Mouse (Mus musculus): ENCODE data around the gene Ccs. TPM values are rescaled to one million over a fixed set of nuclear protein-coding genes. Genes with fewer than 3 reads are reported as not detected.
"Not testable (repeated sequence)": the region's sequence is repeated elsewhere in the genome, so short reads cannot be mapped to it uniquely, and the experiment has no call there.

Gene Ccs
- polyA plus RNA-seq, 1 experiment from 2014 or later, result 43.7 TPM

DNA sequence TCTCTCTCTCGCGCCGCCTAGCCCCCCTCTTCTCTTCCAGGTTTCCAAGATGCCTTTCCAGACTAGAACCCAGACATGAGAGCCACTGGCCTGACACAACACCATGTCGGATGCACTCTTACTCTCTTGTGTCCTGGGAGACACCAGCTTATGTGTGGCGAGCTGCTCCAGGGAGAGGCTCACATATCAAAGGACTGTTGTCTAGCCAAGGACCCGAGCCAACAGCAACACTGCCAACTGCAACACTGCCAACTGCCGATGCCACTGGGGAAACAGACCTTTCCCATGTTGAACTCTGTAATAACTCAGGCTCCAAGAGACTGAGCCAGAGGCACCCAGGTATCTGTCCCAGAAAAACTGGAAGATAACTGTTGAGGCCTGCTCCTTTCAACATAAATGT, 10.0 kb downstream of the Ccs start:
- Histone ChIP-seq H3K4me2 (no peak overlapping the region), H3K9me3 (no peaks in the 10 kb centered on the region), H3K27ac (replicated peaks) (no peak overlapping the region), H3K36me3 (peaks cover 35% of the 10 kb centered on the region), H3K4me3 (no peak overlapping the region), H3K4me1 (replicated peaks) (peaks cover 8% of the 10 kb centered on the region; the same call in 1 of the 2 replicates), H3K27me3 (no peaks in the 10 kb centered on the region), H3K9ac (no peak overlapping the region)
- WGBS, result 64% methylated on average over 7 of the region's 7 CpGs
- no peak for ATAC-seq (ENCODE audit: low read depth)

DNA sequence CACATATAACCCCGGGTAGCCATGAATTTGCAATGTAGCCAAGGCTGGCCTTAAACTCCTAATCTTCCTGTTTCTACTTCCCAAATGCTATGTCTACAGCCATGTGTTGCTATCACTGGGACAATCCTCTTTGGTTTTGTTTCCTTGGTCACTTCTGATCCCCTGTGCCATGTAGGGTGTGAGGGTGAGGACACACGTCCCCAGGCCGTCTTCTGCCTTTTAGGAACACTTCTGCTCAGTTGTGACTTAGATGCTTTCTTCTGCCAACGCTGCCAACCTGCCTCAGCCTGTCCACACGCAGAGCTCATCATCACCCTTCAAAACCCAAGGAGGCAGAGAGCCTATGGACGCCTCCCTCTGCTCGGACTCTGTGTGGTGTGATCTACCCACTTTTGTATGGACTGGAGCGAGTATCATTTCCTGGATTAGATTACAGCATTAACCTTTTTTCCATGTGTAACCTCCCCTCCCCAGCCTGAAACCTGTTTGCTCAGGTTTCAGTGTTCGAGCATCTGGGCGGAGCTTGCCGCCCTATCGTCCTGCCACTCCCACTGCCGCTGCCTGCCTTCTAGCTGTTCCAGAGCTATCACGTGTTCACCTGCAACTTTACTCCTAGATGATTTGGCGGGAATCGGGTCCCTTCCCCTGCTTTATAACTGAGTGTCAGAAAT, 10.6 kb downstream of the Ccs start:
- no peak overlapping the region for H3K9ac ChIP-seq
- H3K4me1 ChIP-seq (replicated peaks), result peaks cover 8% of the 10 kb centered on the region; the same call in 1 of the 2 replicates
- no peak for ATAC-seq (ENCODE audit: low read depth)
- peaks cover 35% of the 10 kb centered on the region for H3K36me3 ChIP-seq
- WGBS, result 57% methylated on average over 16 of the region's 16 CpGs
- H3K4me2 ChIP-seq, result no peak overlapping the region
- H3K27ac ChIP-seq (replicated peaks), result no peak overlapping the region
- no peaks in the 10 kb centered on the region for H3K27me3 ChIP-seq
- no peaks in the 10 kb centered on the region for H3K9me3 ChIP-seq
- H3K4me3 ChIP-seq, result no peak overlapping the region

DNA sequence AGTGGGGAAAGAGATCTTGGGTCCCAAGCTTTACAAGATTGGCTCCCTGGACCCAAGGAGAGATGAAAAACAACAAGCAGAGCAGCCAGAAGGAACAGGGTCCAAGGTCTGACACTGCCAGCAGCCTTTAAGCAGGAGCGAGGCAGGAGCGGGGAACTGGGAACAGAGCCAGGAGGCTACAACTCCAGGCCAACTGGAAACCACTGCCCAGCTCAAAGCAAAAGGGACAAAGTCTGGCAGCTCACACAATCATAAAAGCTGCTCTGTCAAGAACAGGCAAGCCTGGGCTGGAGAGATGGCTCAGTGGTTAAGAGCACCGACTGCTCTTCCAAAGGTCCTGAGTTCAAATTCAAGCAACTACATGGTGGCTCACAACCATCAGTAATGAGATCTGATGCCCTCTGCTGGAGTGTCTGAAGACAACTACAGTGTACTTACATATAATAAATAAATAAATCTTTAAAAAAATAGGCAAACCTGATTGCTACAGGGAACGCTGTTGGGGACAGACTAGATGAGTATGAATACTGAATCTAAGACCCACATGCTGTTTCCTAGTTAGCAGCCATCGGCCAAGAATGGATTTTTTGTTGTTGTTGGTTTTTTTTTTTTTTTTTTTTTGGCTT, 18.3 kb downstream of the Ccs start:
- Histone ChIP-seq H3K4me3 (no peak overlapping the region), H3K27ac (replicated peaks) (no peak overlapping the region), H3K9ac (no peak overlapping the region), H3K4me1 (replicated peaks) (no peaks in the 10 kb centered on the region), H3K27me3 (no peaks in the 10 kb centered on the region), H3K9me3 (no peaks in the 10 kb centered on the region), H3K36me3 (peaks cover 16% of the 10 kb centered on the region), H3K4me2 (no peak overlapping the region)
- 88% methylated on average over 5 of the region's 5 CpGs for WGBS
- ATAC-seq (ENCODE audit: low read depth), result no peak

DNA sequence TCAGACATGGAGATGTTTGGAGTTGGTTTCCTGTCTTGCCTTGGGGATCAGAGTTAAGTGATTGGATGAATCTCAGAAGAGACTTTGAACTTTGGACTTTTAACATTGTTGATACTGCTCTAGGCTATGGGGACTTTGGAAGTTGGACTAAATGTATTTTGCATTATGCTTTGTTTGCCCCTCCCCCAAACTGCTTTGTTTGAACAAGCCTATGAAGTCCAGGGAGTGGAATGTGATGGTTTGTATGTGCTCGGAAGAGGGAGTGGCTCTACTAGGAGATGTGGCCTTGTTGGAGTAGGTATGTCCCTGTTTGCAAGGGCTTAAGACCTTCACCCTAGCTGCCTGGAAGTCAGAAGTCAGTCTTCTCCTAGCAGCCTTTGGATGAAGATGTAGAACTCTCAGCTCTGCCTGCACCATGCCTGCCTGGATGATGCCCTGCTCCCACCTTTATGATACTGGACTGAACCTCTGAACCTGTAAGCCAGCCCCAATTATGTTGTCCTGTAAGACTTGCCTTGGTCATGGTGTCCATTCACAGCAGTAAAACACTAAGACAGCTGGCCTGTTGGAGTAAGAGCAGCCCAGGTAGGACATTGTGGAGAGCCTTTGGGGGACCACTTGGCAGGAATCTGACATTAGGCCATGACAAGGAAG, 21.8 kb downstream of the Ccs start:
- H3K27ac ChIP-seq (replicated peaks), result no peak overlapping the region
- no peaks in the 10 kb centered on the region for H3K36me3 ChIP-seq
- WGBS, result 61% methylated on average over 1 of the region's 1 CpGs
- no peak overlapping the region for H3K4me2 ChIP-seq
- no peaks in the 10 kb centered on the region for H3K27me3 ChIP-seq
- no peak overlapping the region for H3K4me3 ChIP-seq
- H3K9ac ChIP-seq, result no peak overlapping the region
- no peaks in the 10 kb centered on the region for H3K9me3 ChIP-seq
- no peak for ATAC-seq (ENCODE audit: low read depth)
- H3K4me1 ChIP-seq (replicated peaks), result peaks cover 1% of the 10 kb centered on the region; the same call in 1 of the 2 replicates

DNA sequence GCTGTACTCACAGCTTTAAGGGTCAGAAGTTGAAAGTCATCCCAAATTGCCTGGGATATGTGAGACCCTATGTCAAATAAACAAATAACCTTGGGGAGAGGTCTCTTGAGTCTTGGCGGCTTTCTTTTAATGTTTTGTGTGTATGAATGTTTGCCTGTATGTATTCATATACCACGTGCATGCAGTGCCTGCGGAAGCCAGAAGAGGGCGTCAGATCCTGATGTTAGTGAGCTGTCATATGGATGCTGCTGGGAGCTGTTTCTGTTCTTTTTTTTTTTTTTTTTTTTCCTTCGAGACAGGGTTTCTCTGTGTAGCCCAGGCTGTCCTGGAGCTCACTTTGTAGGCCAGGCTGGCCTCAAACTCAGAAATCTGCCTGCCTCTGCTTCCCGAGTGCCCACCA, 26.1 kb downstream of the Ccs start:
- Histone ChIP-seq H3K27ac (replicated peaks) (no peak overlapping the region), H3K9ac (no peak overlapping the region), H3K36me3 (no peaks in the 10 kb centered on the region), H3K4me2 (no peak overlapping the region), H3K4me1 (replicated peaks) (peaks cover 27% of the 10 kb centered on the region), H3K27me3 (no peaks in the 10 kb centered on the region), H3K4me3 (no peak overlapping the region), H3K9me3 (no peaks in the 10 kb centered on the region)
- WGBS, result 83% methylated on average over 6 of the region's 6 CpGs
- no peak for ATAC-seq (ENCODE audit: low read depth)

DNA sequence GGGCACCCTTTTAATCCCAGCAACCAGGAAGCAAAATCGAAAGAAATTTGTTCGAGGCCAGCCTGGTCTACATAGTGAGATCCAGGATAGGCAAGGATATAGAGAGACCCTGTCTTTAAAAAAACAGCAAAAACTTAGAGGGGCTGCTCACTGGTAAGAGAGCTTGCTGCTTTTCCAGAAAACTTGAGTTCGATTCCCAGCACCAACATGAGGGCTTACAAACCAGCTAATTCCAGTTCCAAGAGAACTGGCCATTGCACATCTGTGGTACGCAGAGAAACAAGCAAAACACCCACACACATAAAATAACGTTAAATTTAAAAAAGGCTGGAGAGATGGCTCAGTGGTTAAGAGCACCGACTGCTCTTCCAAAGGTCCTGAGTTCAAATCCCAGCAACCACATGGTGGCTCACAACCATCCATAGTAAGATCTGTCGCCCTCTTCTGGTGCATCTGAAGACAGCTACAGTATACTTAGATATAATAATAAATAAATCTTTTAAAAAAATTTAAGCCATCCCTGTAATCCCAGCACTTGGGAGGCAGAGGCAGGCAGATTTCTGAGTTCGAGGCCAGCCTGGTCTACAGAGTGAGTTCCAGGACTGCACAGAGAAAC, 26.7 kb downstream of the Ccs start:
- H3K27me3 ChIP-seq; H3K36me3 ChIP-seq; H3K9me3 ChIP-seq; ATAC-seq (ENCODE audit: low read depth): not testable (repeated sequence)
- H3K9ac ChIP-seq, result peak overlapping the region; percentile 81
- peak overlapping the region; percentile 91 for H3K27ac ChIP-seq (replicated peaks)
- peak overlapping the region; percentile 79 for H3K4me3 ChIP-seq
- 80% methylated on average over 8 of the region's 8 CpGs for WGBS
- H3K4me2 ChIP-seq, result peak overlapping the region; percentile 99
- H3K4me1 ChIP-seq (replicated peaks), result peaks cover 33% of the 10 kb centered on the region

DNA sequence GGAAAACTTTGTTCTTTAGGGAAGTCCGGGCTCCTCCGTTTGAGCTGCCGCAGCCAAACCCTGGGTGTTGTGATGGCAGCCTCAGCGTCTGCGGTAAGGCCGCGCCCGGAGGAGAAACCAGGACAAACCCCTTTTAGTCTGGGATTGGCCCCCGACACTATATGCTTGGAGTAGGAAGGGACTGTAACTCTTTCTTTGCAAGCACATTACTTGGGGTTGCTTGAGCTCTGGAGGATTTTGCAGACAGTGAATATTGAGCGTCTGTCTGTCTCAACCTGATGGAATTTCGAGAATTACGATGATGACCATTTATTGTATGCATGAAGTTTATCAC, 27.3 kb downstream of the Ccs start:
- Histone ChIP-seq H3K9ac (peak overlapping the region; percentile 81), H3K27me3 (no peaks in the 10 kb centered on the region), H3K9me3 (no peaks in the 10 kb centered on the region), H3K4me3 (peak overlapping the region; percentile 79), H3K4me2 (peak overlapping the region; percentile 99), H3K27ac (replicated peaks) (peak overlapping the region; percentile 91), H3K4me1 (replicated peaks) (peaks cover 36% of the 10 kb centered on the region), H3K36me3 (no peaks in the 10 kb centered on the region)
- ATAC-seq (ENCODE audit: low read depth), result peak; percentile 17; the same call in 1 of the 2 replicates
- 6% methylated on average over 12 of the region's 12 CpGs for WGBS

DNA sequence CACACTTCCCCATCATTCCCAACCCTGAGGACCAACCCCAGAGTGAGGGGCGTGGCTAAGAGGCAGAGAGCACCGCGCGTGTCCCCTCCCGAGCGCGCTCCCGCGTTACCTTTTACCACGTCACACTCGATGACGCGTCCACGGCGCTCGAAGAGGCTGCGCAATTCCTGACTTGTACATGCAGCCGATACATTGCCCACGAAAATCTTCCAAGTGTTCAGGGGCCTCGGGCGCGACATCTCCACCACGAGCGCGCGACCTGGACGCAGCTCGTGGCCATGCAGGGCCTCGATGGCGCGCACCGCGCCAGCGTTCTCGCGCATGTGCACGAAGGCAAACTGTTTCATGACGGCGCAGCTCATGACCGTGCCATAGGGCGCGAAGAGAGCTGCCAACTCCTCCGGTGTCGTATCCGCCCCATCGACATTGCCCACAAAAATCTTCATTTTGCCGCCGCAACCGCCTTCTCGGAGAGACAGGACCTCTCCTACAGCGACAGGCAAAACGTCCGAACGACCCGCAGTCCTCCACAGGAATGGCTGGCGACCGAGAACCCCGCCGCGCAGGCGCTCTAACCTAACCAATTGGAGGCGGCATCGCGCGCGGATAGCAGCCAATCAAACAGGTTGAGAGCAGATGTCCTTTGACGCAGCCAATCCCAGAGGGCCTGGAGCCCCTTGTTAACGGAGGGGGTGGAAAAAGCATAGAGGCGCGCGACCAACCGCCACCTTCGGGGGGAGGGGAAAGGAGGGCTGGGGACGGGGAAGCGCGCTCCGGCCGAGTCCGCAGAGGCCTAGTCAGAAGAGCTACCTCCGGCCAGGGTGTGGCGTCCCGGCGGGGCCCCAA, 27.8 kb downstream of the Ccs start, which contains the start of the genes Gm21992 and Rbm14:
Gene Gm21992, minus strand, starts transcription at position 550 of the 846 bp plus-strand sequence.
Gene Rbm14, minus strand, starts transcription at position 572 of the 846 bp plus-strand sequence.
- peak; percentile 98 for ATAC-seq (ENCODE audit: low read depth)
- WGBS, result under 1% methylated on average over 83 of the region's 83 CpGs

DNA sequence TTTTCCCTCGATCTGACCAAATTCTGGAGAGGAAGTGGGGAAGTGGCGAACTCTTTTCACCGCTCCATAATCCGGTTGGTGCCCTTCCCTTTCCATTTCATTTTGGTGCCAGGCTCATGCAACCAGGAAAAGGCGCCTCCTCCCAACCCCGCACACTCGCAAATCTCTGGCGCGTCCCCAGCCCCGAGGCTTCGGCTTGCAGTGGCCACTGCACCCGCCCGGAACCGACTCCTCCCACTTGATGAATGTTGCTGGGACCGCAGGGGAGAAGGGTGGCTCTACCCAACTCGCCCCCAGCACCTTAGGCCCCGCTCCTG, 28.4 kb downstream of the Ccs start:
- WGBS, result under 1% methylated on average over 17 of the region's 17 CpGs
- peaks cover 36% of the 10 kb centered on the region for H3K4me1 ChIP-seq (replicated peaks)
- H3K4me3 ChIP-seq, result peak overlapping the region; percentile 79
- no peaks in the 10 kb centered on the region for H3K27me3 ChIP-seq
- peak overlapping the region; percentile 99 for H3K4me2 ChIP-seq
- H3K36me3 ChIP-seq, result no peaks in the 10 kb centered on the region
- ATAC-seq (ENCODE audit: low read depth), result no peak
- H3K27ac ChIP-seq (replicated peaks), result peak overlapping the region; percentile 91
- peak overlapping the region; percentile 81 for H3K9ac ChIP-seq
- H3K9me3 ChIP-seq, result no peaks in the 10 kb centered on the region

More for the DNA sequence above, 27.8 kb downstream of the Ccs start, which contains the start of the genes Gm21992 and Rbm14:
- H3K9me3 ChIP-seq, result no peaks in the 10 kb centered on the region
- H3K4me2 ChIP-seq, result peak within 1 kb of the TSS; percentile 99
- peaks cover 36% of the 10 kb centered on the region for H3K4me1 ChIP-seq (replicated peaks)
- H3K9ac ChIP-seq, result peak within 1 kb of the TSS; percentile 81
- H3K27ac ChIP-seq (replicated peaks), result peak within 1 kb of the TSS; percentile 91
- H3K36me3 ChIP-seq, result no peaks in the 10 kb centered on the region
- H3K27me3 ChIP-seq, result no peaks in the 10 kb centered on the region
- H3K4me3 ChIP-seq, result peak within 1 kb of the TSS; percentile 79

DNA sequence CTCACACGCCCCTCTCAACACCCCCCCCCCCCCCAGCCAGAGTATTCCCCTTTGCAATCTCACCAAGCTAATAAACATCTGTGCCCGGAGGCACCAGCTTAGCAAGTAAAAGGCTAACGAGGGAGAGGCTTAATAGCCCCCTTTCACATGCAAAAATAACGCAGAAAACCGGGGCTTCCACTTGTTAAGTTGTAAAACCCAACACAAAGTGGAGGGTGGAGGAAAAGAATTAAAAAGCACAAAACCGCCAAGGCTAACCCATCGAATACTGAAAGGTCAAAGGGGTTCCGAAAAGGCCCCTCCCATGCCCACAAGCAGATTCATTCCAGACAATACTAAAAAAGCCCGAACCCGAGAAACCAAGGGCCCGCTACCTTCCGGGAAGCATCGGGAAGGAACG, 28.8 kb downstream of the Ccs start:
- peaks cover 36% of the 10 kb centered on the region for H3K4me1 ChIP-seq (replicated peaks)
- peak overlapping the region; percentile 91 for H3K27ac ChIP-seq (replicated peaks)
- H3K9ac ChIP-seq, result peak overlapping the region; percentile 81
- 0% methylated on average over 14 of the region's 14 CpGs for WGBS
- no peaks in the 10 kb centered on the region for H3K27me3 ChIP-seq
- H3K36me3 ChIP-seq, result no peaks in the 10 kb centered on the region
- no peaks in the 10 kb centered on the region for H3K9me3 ChIP-seq
- peak overlapping the region; percentile 79 for H3K4me3 ChIP-seq
- no peak for ATAC-seq (ENCODE audit: low read depth)
- peak overlapping the region; percentile 99 for H3K4me2 ChIP-seq

DNA sequence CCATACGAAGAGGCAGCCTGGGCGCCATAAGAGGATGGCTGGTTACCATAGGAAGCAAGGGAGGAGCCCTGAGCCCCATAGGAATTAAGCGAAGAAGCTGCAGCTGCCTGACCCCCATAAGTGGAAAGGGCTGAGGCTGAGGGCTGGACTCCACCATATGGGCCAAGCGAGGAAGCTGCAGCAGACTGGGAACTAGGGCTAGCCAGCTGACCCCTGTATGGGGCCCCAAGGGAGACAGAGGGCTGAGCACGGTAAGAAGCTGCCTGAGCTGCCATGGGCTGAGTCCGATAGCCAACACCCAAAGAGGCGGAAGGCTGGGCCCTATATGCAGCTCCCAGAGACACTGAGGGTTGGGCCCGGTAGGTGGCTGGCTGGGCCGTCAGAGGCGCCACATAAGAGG, 35.8 kb downstream of the Ccs start:
- Histone ChIP-seq H3K9me3 (no peaks in the 10 kb centered on the region), H3K9ac (no peak overlapping the region), H3K4me2 (no peak overlapping the region), H3K4me1 (replicated peaks) (peaks cover 23% of the 10 kb centered on the region), H3K27ac (replicated peaks) (no peak overlapping the region; the same call in 1 of the 2 replicates), H3K36me3 (peaks cover 57% of the 10 kb centered on the region), H3K4me3 (no peak overlapping the region), H3K27me3 (no peaks in the 10 kb centered on the region)
- ATAC-seq (ENCODE audit: low read depth), result no peak
- WGBS, result 83% methylated on average over 10 of the region's 10 CpGs
